In genomic region chr3:90537905-90538296, GRCm38 (mm10) we compare ENCODE assay signal across 12 mouse cellular contexts. TPM values are rescaled to one million over a fixed set of nuclear protein-coding genes. Genes with fewer than 3 reads are reported as not detected.
A peak's percentile ranks its signal among the peaks of the same experiment; 100 is the strongest.
DNase-seq lines count a peak whose midpoint lies in the region; ATAC-seq and TF ChIP-seq lines count a peak whose summit lies in the region.
"Had no signal": no experiment of that assay in that cellular context is flagged by ENCODE, and none has a peak within 500 bp of the region (broad histone marks: within the 10 kb centered on the region; RNA-seq: fewer than 3 reads in every experiment).

No protein-coding gene starts in this region.

- intact Hi-C loops in heart, postnatal 25 days (cut with DNase I): no loop called here

- peak overlapping the region; percentile 50; the same call in 1 of the 2 replicates for H3K27ac ChIP-seq in heart, postnatal 0 days (ENCODE audit: low read depth)
- peak overlapping the region; percentile 61; the same call in 1 of the 2 replicates for H3K27ac ChIP-seq in lung, embryonic 15.5 days
- H3K27ac ChIP-seq in intestine, embryonic 15.5 days: no peak overlapping the region
- peak overlapping the region; percentile 79 for H3K27ac ChIP-seq in liver, postnatal 0 days (ENCODE audit: low read depth)

- peak overlapping the region; percentile 42 for H3K9ac ChIP-seq in heart, postnatal 0 days (replicated peaks; ENCODE audit: low read depth, low read length)
- H3K9ac ChIP-seq in lung, embryonic 15.5 days: 0 out of 2 replicates have a peak overlapping the region, but pooled peaks have one; percentile 16
- peak overlapping the region; percentile 37 for H3K9ac ChIP-seq in intestine, embryonic 15.5 days
- H3K9ac ChIP-seq in liver, postnatal 0 days (replicated peaks): peak overlapping the region; percentile 60

- 72% methylated on average over 5 of the region's 5 CpGs for WGBS in heart, postnatal 0 days
- WGBS in lung, embryonic 15.5 days: 60% methylated on average over 5 of the region's 5 CpGs
- 61% methylated on average over 5 of the region's 5 CpGs for WGBS in intestine, embryonic 15.5 days
- WGBS in liver, postnatal 0 days (ENCODE audit: insufficient replicate concordance): 69% methylated on average over 5 of the region's 5 CpGs

- H3K4me1 ChIP-seq in heart, postnatal 0 days (ENCODE audit: control insufficient read depth, insufficient read depth): 0 out of 2 replicates have a peak, but pooled peaks cover 4% of the 10 kb centered on the region
- 0 out of 2 replicates have a peak, but pooled peaks cover 9% of the 10 kb centered on the region for H3K4me1 ChIP-seq in lung, embryonic 15.5 days
- peaks cover 11% of the 10 kb centered on the region for H3K4me1 ChIP-seq in intestine, embryonic 15.5 days (replicated peaks)
- H3K4me1 ChIP-seq in liver, postnatal 0 days (ENCODE audit: insufficient read depth): peaks cover 3% of the 10 kb centered on the region; the same call in 1 of the 2 replicates

- no peak for TF ChIP-seq CTCF in heart, postnatal 0 days (IDR thresholded peaks at IDR 0.05; ENCODE audit: low read depth)
- TF ChIP-seq CTCF in liver, postnatal 0 days (IDR thresholded peaks at IDR 0.05; ENCODE audit: low read depth): no peak

- H3K9me3 ChIP-seq in heart, postnatal 0 days (replicated peaks; ENCODE audit: control insufficient read depth, low read length): no peaks in the 10 kb centered on the region
- H3K9me3 ChIP-seq in lung, embryonic 15.5 days: no peaks in the 10 kb centered on the region
- H3K9me3 ChIP-seq in intestine, embryonic 15.5 days: no peaks in the 10 kb centered on the region
- no peaks in the 10 kb centered on the region for H3K9me3 ChIP-seq in liver, postnatal 0 days (ENCODE audit: low read length)

- no peak for TF ChIP-seq EP300 in heart, postnatal 0 days (IDR thresholded peaks at IDR 0.05; ENCODE audit: low read depth)
- TF ChIP-seq EP300 in liver, postnatal 0 days (IDR thresholded peaks at IDR 0.05; ENCODE audit: low read depth): no peak

- H3K36me3 ChIP-seq in heart, postnatal 0 days (replicated peaks; ENCODE audit: control insufficient read depth, insufficient read depth, low read length): no peaks in the 10 kb centered on the region
- H3K36me3 ChIP-seq in lung, embryonic 15.5 days: no peaks in the 10 kb centered on the region
- no peaks in the 10 kb centered on the region for H3K36me3 ChIP-seq in intestine, embryonic 15.5 days
- H3K36me3 ChIP-seq in liver, postnatal 0 days (replicated peaks; ENCODE audit: insufficient read depth, low read length): no peaks in the 10 kb centered on the region

- H3K4me3 ChIP-seq in heart, postnatal 0 days (ENCODE audit: low read depth, low read length): peak overlapping the region; percentile 33
- peak overlapping the region; percentile 20 for H3K4me3 ChIP-seq in lung, embryonic 15.5 days
- H3K4me3 ChIP-seq in intestine, embryonic 15.5 days (replicated peaks): peak overlapping the region; percentile 34
- H3K4me3 ChIP-seq in liver, postnatal 0 days (ENCODE audit: low read depth, low read length): peak overlapping the region; percentile 44

- H3K4me2 ChIP-seq in heart, postnatal 0 days (ENCODE audit: low read depth, low read length): peak overlapping the region; percentile 51
- peak overlapping the region; percentile 47 for H3K4me2 ChIP-seq in lung, embryonic 15.5 days
- H3K4me2 ChIP-seq in intestine, embryonic 15.5 days (replicated peaks): peak overlapping the region; percentile 56
- H3K4me2 ChIP-seq in liver, postnatal 0 days (ENCODE audit: low read depth, low read length): peak overlapping the region; percentile 63

- no peak for DNase-seq in heart, postnatal 0 days (ENCODE audit: low spot score)
- no peak for DNase-seq in heart, postnatal 25 days (ENCODE audit: low spot score)
- DNase-seq in lung, postnatal 10 days: no peak
- no peak for DNase-seq in liver, postnatal 0 days
- no peak for DNase-seq in MN1 (ENCODE audit: low spot score)
- no peak for DNase-seq in layer of hippocampus, adult 9-10 months (ENCODE audit: low spot score)
- DNase-seq: right cerebral cortex, postnatal 25 days had no signal

- ATAC-seq in heart, postnatal 0 days (ENCODE audit: insufficient read depth, low read depth): no peak
- no peak for ATAC-seq in lung, embryonic 15.5 days (ENCODE audit: borderline replicate concordance, extremely low read depth, low FRiP score, low TSS enrichment)
- peak; percentile 14 for ATAC-seq in intestine, embryonic 15.5 days
- no peak for ATAC-seq in liver, postnatal 0 days

- no peaks in the 10 kb centered on the region for H3K27me3 ChIP-seq in heart, postnatal 0 days (ENCODE audit: control insufficient read depth, insufficient read depth, low read length)
- no peaks in the 10 kb centered on the region for H3K27me3 ChIP-seq in lung, embryonic 15.5 days
- H3K27me3 ChIP-seq in intestine, embryonic 15.5 days (replicated peaks): no peaks in the 10 kb centered on the region
- no peaks in the 10 kb centered on the region for H3K27me3 ChIP-seq in liver, postnatal 0 days (ENCODE audit: insufficient read depth, low read length)

RNA-seq across cellular contexts. Expression of gene S100a16, which starts 0.8 kb away (rescaled TPM):
- total RNA-seq in heart, postnatal 0 days (2014; rRNA removed; ENCODE audit: low replicate concordance): 131 and 139 TPM in 2 replicates
- polyA plus RNA-seq in heart, postnatal 0 days (2015; fragmentation: Nextera tagmentation; extraction: Ambion mirVana): 89.8 and 95.6 TPM in 2 replicates
- 10 to 100 TPM; 71.3 to 74.7 TPM for total RNA-seq in heart, postnatal 25 days (2021)
- 217 and 233 TPM in 2 replicates for polyA plus RNA-seq in lung, embryonic 15.5 days (2015; fragmentation: Nextera tagmentation; extraction: Ambion mirVana)
- 109 and 122 TPM in 2 replicates for polyA plus RNA-seq in intestine, embryonic 15.5 days (2015; fragmentation: Nextera tagmentation; extraction: Ambion mirVana)
- polyA plus RNA-seq in liver, postnatal 0 days (2015; fragmentation: Nextera tagmentation; extraction: Ambion mirVana): 41.3 and 43.5 TPM in 2 replicates
- total RNA-seq: megakaryocyte-erythroid progenitor cell, adult 5-6 weeks had no signal

RNA-seq across cellular contexts. Expression of gene S100a14, which starts 11.2 kb away (rescaled TPM):
- total RNA-seq in heart, postnatal 0 days (2014; rRNA removed; ENCODE audit: low replicate concordance): 7.2 TPM in 1 of 2 replicates, not detected in the other
- polyA plus RNA-seq in heart, postnatal 0 days (2015; fragmentation: Nextera tagmentation; extraction: Ambion mirVana): 0.12 TPM in 1 of 2 replicates, not detected in the other
- total RNA-seq in heart, postnatal 25 days (2021): under 1 TPM; 0.23 to 0.48 TPM
- polyA plus RNA-seq in lung, embryonic 15.5 days (2015; fragmentation: Nextera tagmentation; extraction: Ambion mirVana): 7.9 and 12.6 TPM in 2 replicates
- polyA plus RNA-seq in intestine, embryonic 15.5 days (2015; fragmentation: Nextera tagmentation; extraction: Ambion mirVana): 6.3 and 8.5 TPM in 2 replicates
- 0.09 TPM in 1 of 2 replicates, not detected in the other for polyA plus RNA-seq in liver, postnatal 0 days (2015; fragmentation: Nextera tagmentation; extraction: Ambion mirVana)
- total RNA-seq: megakaryocyte-erythroid progenitor cell, adult 5-6 weeks had no signal
- polyA plus RNA-seq: neural tube, embryonic 11.5 days had no signal

RNA-seq across cellular contexts. Expression of gene S100a3, which starts 22.5 kb away (rescaled TPM):
- not detected in 2 replicates for total RNA-seq in heart, postnatal 0 days (2014; rRNA removed; ENCODE audit: low replicate concordance)
- polyA plus RNA-seq in heart, postnatal 0 days (2015; fragmentation: Nextera tagmentation; extraction: Ambion mirVana): 0.16 TPM in 1 of 2 replicates, not detected in the other
- total RNA-seq in heart, postnatal 25 days (2021): not detected
- 0.20 and 0.65 TPM in 2 replicates for polyA plus RNA-seq in lung, embryonic 15.5 days (2015; fragmentation: Nextera tagmentation; extraction: Ambion mirVana)
- polyA plus RNA-seq in intestine, embryonic 15.5 days (2015; fragmentation: Nextera tagmentation; extraction: Ambion mirVana): 0.29 and 0.53 TPM in 2 replicates
- not detected in 2 replicates for polyA plus RNA-seq in liver, postnatal 0 days (2015; fragmentation: Nextera tagmentation; extraction: Ambion mirVana)
- total RNA-seq: heart, postnatal 4 days; megakaryocyte-erythroid progenitor cell, adult 5-6 weeks had no signal
- polyA plus RNA-seq: neural tube, embryonic 11.5 days had no signal

RNA-seq across cellular contexts. Expression of gene S100a13, which starts 23.7 kb away (rescaled TPM):
- total RNA-seq in heart, postnatal 0 days (2014; rRNA removed; ENCODE audit: low replicate concordance): 45.9 and 86.2 TPM in 2 replicates
- 144 and 146 TPM in 2 replicates for polyA plus RNA-seq in heart, postnatal 0 days (2015; fragmentation: Nextera tagmentation; extraction: Ambion mirVana)
- 10 to 100 TPM; 27.1 to 29.7 TPM for total RNA-seq in heart, postnatal 25 days (2021)
- polyA plus RNA-seq in lung, embryonic 15.5 days (2015; fragmentation: Nextera tagmentation; extraction: Ambion mirVana): 43.9 and 44.6 TPM in 2 replicates
- polyA plus RNA-seq in intestine, embryonic 15.5 days (2015; fragmentation: Nextera tagmentation; extraction: Ambion mirVana): 35.6 and 36.3 TPM in 2 replicates
- polyA plus RNA-seq in liver, postnatal 0 days (2015; fragmentation: Nextera tagmentation; extraction: Ambion mirVana): 35.5 and 36.1 TPM in 2 replicates

RNA-seq across cellular contexts. Expression of gene S100a1, which starts 23.7 kb away (rescaled TPM):
- total RNA-seq in heart, postnatal 0 days (2014; rRNA removed; ENCODE audit: low replicate concordance): 221 and 462 TPM in 2 replicates
- 721 and 746 TPM in 2 replicates for polyA plus RNA-seq in heart, postnatal 0 days (2015; fragmentation: Nextera tagmentation; extraction: Ambion mirVana)
- 100 to 1,000 TPM; 777 to 804 TPM for total RNA-seq in heart, postnatal 25 days (2021)
- polyA plus RNA-seq in lung, embryonic 15.5 days (2015; fragmentation: Nextera tagmentation; extraction: Ambion mirVana): 42.8 and 45.3 TPM in 2 replicates
- 82.3 and 109 TPM in 2 replicates for polyA plus RNA-seq in intestine, embryonic 15.5 days (2015; fragmentation: Nextera tagmentation; extraction: Ambion mirVana)
- 116 and 118 TPM in 2 replicates for polyA plus RNA-seq in liver, postnatal 0 days (2015; fragmentation: Nextera tagmentation; extraction: Ambion mirVana)
